Mouse (Mus musculus) liver, postnatal 0 days (tissue): ENCODE measurements around the gene Ptgds.

Experiments
- CTCF ChIP-seq: sonication (generic); IDR thresholded peaks from 2 replicates; pipeline ENCODE4 v1.5.1; 2016; ENCODE audit warnings: antibody characterized with exemption, low read depth
- EP300 ChIP-seq: IDR thresholded peaks from 2 replicates; pipeline ENCODE4 v1.6.1; 2016; ENCODE audit warnings: antibody characterized with exemption, low read depth, mild to moderate bottlenecking

GRCm38 (mm10) chr2:25496462-25496861 is 26.6 kb upstream of the Ptgds start:
- TF ChIP-seq CTCF (peak; percentile 64), EP300 (no peak)
